Mouse (Mus musculus) liver, embryonic 15.5 days (tissue): ENCODE measurements around the gene Scn1b. TPM values are rescaled to one million over a fixed set of nuclear protein-coding genes. Genes with fewer than 3 reads are reported as not detected.
A peak's percentile ranks its signal among the peaks of the same experiment; 100 is the strongest.

ENCODE experiments used
- ATAC-seq: fragments of 200-750 bp; cut with Nextera tagmentation; 2 replicates; pipeline ENCODE4 v1.8.0; 2017; ENCODE audit warnings: moderate number of reproducible peaks, mild to moderate bottlenecking, moderate library complexity; ENCODE audit not compliant: insufficient read depth
- H3K27ac ChIP-seq: fragments of 300-500 bp; sonication (generic); replicated peaks from 2 replicates; pipeline ENCODE4 v1.5.1; 2015; ENCODE audit warnings: mild to moderate bottlenecking, inconsistent platforms
- H3K27me3 ChIP-seq: fragments of 300-500 bp; sonication (generic); 2 replicates; pipeline ENCODE4 v1.6.1; 2015; ENCODE audit warnings: mild to moderate bottlenecking, inconsistent platforms
- H3K36me3 ChIP-seq: fragments of 300-500 bp; sonication (generic); replicated peaks from 2 replicates; pipeline ENCODE4 v1.6.1; 2015; ENCODE audit warnings: moderate library complexity, mild to moderate bottlenecking, inconsistent platforms
- H3K4me1 ChIP-seq: fragments of 300-500 bp; sonication (generic); replicated peaks from 2 replicates; pipeline ENCODE4 v1.6.1; 2015; ENCODE audit warnings: inconsistent platforms
- H3K4me2 ChIP-seq: fragments of 300-500 bp; sonication (generic); 2 replicates; pipeline ENCODE4 v1.6.1; 2015; ENCODE audit warnings: moderate library complexity, mild to moderate bottlenecking, inconsistent platforms
- H3K4me3 ChIP-seq: fragments of 300-500 bp; sonication (generic); replicated peaks from 2 replicates; pipeline ENCODE4 v1.5.1; 2015; ENCODE audit warnings: mild to moderate bottlenecking, inconsistent platforms
- H3K9ac ChIP-seq: fragments of 300-500 bp; sonication (generic); 2 replicates; pipeline ENCODE4 v1.6.1; 2015; ENCODE audit warnings: moderate library complexity, mild to moderate bottlenecking, inconsistent platforms
- H3K9me3 ChIP-seq: fragments of 300-500 bp; sonication (generic); replicated peaks from 2 replicates; pipeline ENCODE4 v1.6.1; 2016; ENCODE audit warnings: inconsistent platforms
- WGBS: fragments of 180-500 bp; shearing (Covaris S2); methylation state at CpG from one replicate; pipeline ENCODE4 v1.1.7; 2015; ENCODE audit warnings: mixed read lengths; ENCODE audit not compliant: insufficient replicate concordance; 5-methylcytosine and 5-hydroxymethylcytosine counted together
- polyA plus RNA-seq: library from polyadenylated mRNA; unstranded; fragments of >200 nt; fragmentation: Nextera tagmentation; extraction: Ambion mirVana; gene quantifications from 2 replicates; pipeline ENCODE4 v1.2.1, GENCODE M21; 2015

The Scn1b gene
- polyA plus RNA-seq, 1 experiment from 2014 or later: 1.0 TPM

DNA sequence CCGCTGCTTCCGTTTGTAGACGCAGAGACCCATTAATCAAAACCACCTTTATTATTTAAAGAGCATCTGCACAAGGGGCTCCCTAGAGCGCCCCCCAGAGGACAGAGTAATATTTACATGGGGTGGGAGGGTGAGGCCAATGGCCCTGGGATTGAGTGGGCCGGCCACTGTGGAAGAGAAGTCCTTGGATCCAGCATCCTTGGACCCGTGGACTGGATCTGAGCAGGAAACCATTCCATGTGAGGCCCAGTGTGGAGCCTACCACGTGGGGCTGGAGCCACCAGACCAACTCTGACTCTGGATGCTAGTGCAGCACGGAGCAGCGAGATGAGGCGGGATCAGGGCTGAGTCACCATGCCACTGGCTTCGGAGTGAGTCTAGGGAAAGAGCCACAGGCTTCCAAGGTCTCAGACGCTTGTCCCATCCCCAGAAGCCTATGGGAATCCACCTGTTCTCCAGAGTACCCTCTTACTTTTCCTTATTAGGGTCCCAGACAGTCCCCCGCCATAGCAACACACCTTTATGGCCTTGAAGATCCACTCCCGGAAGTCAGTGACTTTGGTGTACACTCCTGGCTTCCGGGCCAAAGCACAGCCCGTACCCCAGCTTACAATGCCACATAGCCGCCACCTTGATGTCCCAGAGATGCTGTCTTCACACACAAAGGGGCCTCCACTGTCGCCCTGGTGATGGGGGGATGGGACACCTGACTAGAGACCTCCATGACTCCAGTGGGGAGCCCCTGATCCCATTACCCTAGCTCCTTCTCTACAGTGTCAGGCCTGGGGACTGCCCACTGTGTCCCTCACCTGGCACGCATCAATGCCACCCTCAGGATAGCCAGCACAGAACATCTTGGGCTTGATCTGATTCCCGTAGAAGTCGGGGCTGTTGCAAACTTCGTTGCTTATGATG is 27.8 kb downstream of the Scn1b start:
- 62% methylated on average over 22 of the region's 22 CpGs for WGBS
- H3K4me2 ChIP-seq: no peak overlapping the region
- H3K9ac ChIP-seq: no peak overlapping the region
- ATAC-seq: no peak
- H3K36me3 ChIP-seq: 0 out of 2 replicates have a peak, but pooled peaks cover 2% of the 10 kb centered on the region
- no peaks in the 10 kb centered on the region for H3K9me3 ChIP-seq
- H3K27me3 ChIP-seq: no peaks in the 10 kb centered on the region
- no peak overlapping the region for H3K27ac ChIP-seq
- H3K4me3 ChIP-seq: no peak overlapping the region
- 0 out of 2 replicates have a peak, but pooled peaks cover 3% of the 10 kb centered on the region for H3K4me1 ChIP-seq

DNA sequence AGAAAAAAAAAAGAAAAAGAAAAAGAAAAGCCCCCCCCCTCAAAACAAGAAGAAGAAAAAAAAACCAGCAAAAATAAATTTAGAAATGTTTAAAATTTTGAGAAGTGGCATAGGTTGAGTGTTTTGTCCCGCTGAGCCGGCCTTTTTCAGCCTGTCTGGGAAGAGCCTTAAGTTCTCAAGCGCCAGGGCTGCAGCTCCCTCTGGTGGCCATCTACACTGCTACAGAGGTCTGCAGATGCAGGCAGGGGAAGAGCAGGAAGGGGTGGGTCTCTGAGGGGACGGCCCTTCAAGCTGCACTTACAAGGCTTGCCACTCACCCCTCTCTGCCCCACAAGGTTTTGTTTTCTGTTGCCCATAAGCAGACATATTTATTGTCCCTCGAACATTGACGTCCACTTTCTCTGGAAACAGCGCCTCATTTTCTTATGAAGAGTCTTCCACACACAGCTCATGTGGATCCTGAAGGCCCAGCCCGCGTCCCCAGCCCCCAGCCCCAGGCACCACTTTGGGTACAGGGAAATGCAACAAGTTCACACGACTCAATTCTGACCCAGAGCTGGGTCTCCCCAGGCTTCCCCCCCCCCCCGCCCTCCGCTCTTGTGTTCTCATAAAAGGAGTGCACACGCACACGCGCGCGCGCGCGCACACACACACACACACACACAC is 29.1 kb downstream of the Scn1b start:
- Histone ChIP-seq H3K27ac (no peak overlapping the region), H3K4me2 (peak overlapping the region; percentile 44; the same call in 1 of the 2 replicates), H3K4me1 (0 out of 2 replicates have a peak, but pooled peaks cover 3% of the 10 kb centered on the region), H3K9ac (no peak overlapping the region), H3K9me3 (no peaks in the 10 kb centered on the region), H3K4me3 (no peak overlapping the region; the same call in 1 of the 2 replicates), H3K27me3 (no peaks in the 10 kb centered on the region), H3K36me3 (0 out of 2 replicates have a peak, but pooled peaks cover 2% of the 10 kb centered on the region)
- ATAC-seq: peak; percentile 64
- 48% methylated on average over 20 of the region's 20 CpGs for WGBS

DNA sequence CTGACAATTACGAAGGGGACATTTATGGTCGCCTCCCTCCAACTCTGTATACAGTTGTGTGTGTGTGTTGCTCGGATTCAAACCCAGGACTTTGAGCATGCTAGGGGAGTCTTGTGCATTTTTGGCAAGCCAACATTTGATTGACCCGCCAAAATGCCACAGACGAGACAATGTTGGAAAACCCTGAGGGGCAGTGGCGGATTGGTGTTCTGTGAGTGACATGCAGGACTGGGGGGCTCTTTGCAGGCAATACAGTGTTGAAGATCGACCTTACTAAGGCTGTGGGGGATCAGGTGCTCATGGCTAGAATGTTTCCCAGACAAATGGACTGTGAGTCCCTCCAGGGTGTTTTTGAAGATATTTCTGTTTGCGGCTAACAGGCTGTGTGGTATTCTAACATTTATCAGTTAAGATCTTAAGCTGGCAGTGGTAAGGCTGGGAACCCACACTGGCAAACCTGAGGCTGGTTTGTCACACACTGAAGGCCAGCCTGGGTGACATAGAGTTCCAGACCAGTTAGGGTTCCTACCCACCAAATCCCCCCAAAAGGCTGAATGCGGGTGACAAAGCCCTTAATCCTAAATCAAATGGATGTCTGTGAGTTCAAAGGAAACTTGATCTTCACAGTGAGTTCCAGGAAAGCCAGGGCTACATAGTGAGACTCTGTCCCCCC is 29.8 kb downstream of the Scn1b start:
- WGBS: 59% methylated on average over 9 of the region's 9 CpGs
- Histone ChIP-seq H3K4me3 (no peak overlapping the region), H3K27me3 (no peaks in the 10 kb centered on the region), H3K4me1 (0 out of 2 replicates have a peak, but pooled peaks cover 3% of the 10 kb centered on the region), H3K9ac (no peak overlapping the region), H3K9me3 (no peaks in the 10 kb centered on the region), H3K27ac (no peak overlapping the region), H3K36me3 (0 out of 2 replicates have a peak, but pooled peaks cover 2% of the 10 kb centered on the region), H3K4me2 (no peak overlapping the region)
- ATAC-seq: no peak

DNA sequence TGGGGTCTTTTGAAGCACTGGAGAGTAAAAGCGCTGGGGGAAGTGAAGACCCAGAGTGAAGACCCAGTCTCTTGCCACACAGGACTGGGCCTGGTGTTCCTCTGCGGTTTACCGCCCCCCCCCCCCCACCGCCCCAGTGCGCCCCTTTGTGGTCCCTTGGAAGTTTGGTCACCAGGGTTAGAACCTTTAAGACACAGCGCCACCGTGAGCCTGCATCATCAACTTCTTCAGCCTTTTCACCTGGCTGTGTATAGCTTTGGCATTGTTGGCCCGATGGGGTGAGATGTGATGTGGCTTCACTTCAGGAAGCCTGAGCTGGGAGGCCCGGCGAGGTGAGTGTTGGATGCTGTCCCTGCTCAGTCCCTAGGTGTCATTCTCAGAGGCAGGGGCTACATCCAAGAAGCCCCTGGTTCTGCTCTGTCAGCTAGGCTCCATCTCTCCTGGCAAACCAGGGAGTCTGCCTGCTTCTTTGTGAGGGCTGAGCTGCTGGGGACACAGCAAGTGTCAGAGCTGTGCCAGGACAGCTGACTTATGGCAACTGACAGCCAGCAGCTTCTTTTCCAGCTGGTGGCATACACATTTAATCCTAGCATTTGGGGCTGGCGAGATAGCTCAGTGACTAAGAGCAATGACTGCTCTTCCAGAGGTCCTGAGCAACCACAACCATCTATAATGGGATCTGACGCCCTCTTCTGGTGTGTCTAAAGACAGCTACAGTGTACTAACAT is 31.9 kb downstream of the Scn1b start:
- H3K36me3 ChIP-seq: 0 out of 2 replicates have a peak, but pooled peaks cover 2% of the 10 kb centered on the region
- H3K4me2 ChIP-seq: no peak overlapping the region
- no peak overlapping the region for H3K9ac ChIP-seq
- H3K9me3 ChIP-seq: no peaks in the 10 kb centered on the region
- WGBS: 17% methylated on average over 12 of the region's 12 CpGs
- no peaks in the 10 kb centered on the region for H3K27me3 ChIP-seq
- no peak overlapping the region for H3K27ac ChIP-seq
- no peak for ATAC-seq
- no peak overlapping the region for H3K4me3 ChIP-seq
- 0 out of 2 replicates have a peak, but pooled peaks cover 3% of the 10 kb centered on the region for H3K4me1 ChIP-seq

DNA sequence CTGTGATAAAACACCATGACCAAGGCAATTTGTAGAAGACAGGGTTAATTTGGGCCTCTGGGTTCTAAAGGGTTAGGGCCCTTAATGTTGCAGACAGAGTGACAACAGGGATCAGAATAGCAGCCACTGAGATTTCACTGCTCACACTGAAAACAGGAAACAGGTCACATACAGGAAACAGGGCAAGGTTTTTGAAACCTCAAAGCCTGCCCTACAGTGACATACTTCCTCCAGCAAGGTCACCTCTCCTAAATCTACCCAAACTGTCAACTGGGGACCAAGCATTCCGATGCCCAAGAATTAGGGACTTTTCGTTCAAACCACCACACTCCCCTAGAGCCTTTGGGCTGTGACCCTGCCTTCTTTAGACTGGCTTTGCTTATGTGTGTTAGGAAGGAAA is 37.1 kb downstream of the Scn1b start:
- Histone ChIP-seq H3K4me1 (no peaks in the 10 kb centered on the region; the same call in 1 of the 2 replicates), H3K9me3 (no peaks in the 10 kb centered on the region), H3K36me3 (no peaks in the 10 kb centered on the region), H3K4me3 (no peak overlapping the region), H3K27me3 (no peaks in the 10 kb centered on the region), H3K4me2 (no peak overlapping the region), H3K9ac (no peak overlapping the region), H3K27ac (no peak overlapping the region)
- no peak for ATAC-seq
- 14% methylated on average over 2 of the region's 2 CpGs for WGBS

DNA sequence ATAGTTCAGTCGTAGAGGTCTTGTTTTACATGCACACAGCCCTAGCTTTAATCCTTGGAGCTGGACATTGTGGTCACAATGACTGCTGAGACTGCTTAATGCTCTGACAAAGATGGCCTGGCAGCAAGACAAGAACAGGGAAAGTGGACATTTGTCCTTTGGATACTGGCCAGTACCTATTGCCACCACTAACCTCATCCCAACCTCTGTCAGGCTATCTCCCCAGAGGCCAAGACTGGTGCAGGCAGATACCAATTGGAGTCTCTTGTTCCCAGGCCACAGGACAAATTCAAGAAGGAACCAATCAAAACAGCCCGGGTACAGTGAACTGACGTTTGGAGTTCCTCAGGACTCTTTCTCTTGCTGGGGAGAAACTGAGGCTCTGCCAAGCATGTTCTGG is 38.6 kb downstream of the Scn1b start:
- 38% methylated on average over 3 of the region's 3 CpGs for WGBS
- Histone ChIP-seq H3K4me2 (no peak overlapping the region), H3K36me3 (no peaks in the 10 kb centered on the region), H3K27ac (no peak overlapping the region), H3K4me3 (no peak overlapping the region), H3K9me3 (no peaks in the 10 kb centered on the region), H3K27me3 (no peaks in the 10 kb centered on the region), H3K9ac (no peak overlapping the region), H3K4me1 (no peaks in the 10 kb centered on the region; the same call in 1 of the 2 replicates)
- ATAC-seq: no peak

DNA sequence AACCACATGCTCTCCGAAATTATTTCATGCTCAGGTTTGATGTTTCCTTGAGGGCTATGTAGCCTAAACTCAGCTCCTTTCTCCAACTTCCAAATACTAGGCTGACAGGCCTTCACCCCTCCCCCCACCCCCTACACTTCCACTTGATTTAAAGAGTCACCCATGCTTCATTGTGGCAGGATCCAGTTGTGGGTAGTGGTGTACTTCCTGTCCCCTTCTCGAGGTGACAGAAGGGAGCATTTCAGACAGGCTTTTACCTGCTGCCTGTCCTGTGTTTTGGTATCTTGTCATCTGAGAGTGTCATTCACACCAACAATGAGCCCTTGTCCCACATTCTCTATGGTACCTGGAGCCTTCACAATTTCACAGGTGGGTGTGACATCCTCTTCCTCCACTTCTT is 39.5 kb downstream of the Scn1b start:
- Histone ChIP-seq H3K9me3 (no peaks in the 10 kb centered on the region), H3K4me1 (no peaks in the 10 kb centered on the region; the same call in 1 of the 2 replicates), H3K27me3 (no peaks in the 10 kb centered on the region), H3K9ac (no peak overlapping the region), H3K27ac (no peak overlapping the region), H3K4me2 (no peak overlapping the region), H3K36me3 (no peaks in the 10 kb centered on the region), H3K4me3 (no peak overlapping the region)
- ATAC-seq: no peak
- 19% methylated on average over 2 of the region's 2 CpGs for WGBS

DNA sequence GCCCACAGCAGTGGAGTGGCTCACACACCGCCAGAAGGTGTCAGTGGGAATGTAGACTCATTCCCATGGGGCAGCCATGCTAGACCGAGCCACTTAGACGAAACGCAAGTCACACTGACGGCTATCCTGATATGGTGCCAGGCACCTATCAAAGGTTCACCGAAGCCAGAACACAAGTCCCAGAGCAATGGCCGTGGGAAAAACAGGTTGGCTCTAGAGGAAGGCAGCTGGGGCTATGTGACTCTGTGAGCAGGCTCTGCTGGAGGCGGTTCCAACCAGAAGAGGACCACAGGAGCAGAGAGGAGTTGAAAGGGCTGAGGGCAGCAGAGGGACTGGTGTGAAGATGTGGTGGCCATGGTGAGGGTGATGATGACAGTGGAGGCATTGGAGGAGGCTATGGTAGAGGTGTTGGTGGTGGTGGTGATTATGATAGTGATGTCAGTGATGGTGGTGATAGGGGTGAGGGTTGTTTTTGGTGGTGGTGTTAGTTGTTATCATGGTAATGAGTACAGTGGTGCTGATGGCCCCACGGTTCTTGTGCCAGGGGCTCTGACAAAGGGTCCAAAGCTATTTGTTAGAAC is 40.5 kb downstream of the Scn1b start:
- H3K9ac ChIP-seq: no peak overlapping the region
- no peaks in the 10 kb centered on the region for H3K9me3 ChIP-seq
- H3K4me1 ChIP-seq: no peaks in the 10 kb centered on the region; the same call in 1 of the 2 replicates
- H3K4me2 ChIP-seq: no peak overlapping the region
- no peak for ATAC-seq
- H3K36me3 ChIP-seq: no peaks in the 10 kb centered on the region
- WGBS: 69% methylated on average over 9 of the region's 9 CpGs
- no peaks in the 10 kb centered on the region for H3K27me3 ChIP-seq
- no peak overlapping the region for H3K4me3 ChIP-seq
- H3K27ac ChIP-seq: no peak overlapping the region

DNA sequence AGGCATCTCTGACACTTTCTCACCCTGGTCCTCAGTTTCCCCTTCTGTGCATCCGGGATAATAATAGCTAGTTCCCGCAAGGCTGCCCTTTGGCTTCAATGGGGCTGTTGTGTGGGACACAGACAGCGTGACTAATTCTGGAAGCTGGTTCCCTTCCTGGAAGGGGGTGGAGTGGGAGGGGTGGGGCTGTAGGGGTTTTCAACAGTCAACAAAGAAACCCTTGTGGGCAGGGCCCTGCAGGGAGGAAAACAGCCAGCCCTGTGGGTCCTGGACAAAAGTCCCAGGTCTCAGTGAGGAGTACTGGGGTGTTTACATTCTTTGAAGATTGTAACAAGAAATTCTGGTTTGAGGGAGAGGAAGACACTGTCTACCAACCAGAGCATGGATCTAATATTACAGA is 41.6 kb downstream of the Scn1b start:
- Histone ChIP-seq H3K4me1 (no peaks in the 10 kb centered on the region; the same call in 1 of the 2 replicates), H3K36me3 (no peaks in the 10 kb centered on the region), H3K9ac (no peak overlapping the region), H3K4me3 (no peak overlapping the region), H3K27ac (no peak overlapping the region; the same call in 1 of the 2 replicates), H3K4me2 (no peak overlapping the region), H3K27me3 (no peaks in the 10 kb centered on the region), H3K9me3 (no peaks in the 10 kb centered on the region)
- 56% methylated on average over 3 of the region's 3 CpGs for WGBS
- ATAC-seq: no peak

DNA sequence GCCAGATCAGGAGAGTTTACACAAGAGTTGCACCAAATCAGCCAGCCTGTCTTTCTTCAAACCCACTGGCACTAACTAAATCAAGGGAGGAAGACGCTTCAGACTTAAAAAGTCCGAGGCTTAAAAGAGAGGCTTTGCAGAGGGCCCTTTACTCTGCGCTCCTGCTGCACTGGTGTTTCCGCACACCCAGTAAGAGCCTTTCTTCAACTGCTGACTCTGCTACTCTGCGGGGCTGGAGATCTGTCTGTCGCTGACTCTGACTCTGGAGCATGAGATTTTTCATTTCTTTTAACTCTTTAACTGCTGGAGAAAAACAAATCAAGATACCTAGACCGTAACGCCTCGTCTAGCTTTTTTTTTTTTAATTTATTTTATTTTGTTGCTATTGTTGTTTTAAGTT is 42.7 kb downstream of the Scn1b start:
- no peak overlapping the region for H3K27ac ChIP-seq
- no peak for ATAC-seq
- no peak overlapping the region for H3K9ac ChIP-seq
- no peaks in the 10 kb centered on the region for H3K36me3 ChIP-seq
- H3K9me3 ChIP-seq: no peaks in the 10 kb centered on the region
- 52% methylated on average over 9 of the region's 9 CpGs for WGBS
- H3K4me2 ChIP-seq: no peak overlapping the region
- H3K4me1 ChIP-seq: no peaks in the 10 kb centered on the region; the same call in 1 of the 2 replicates
- H3K27me3 ChIP-seq: no peaks in the 10 kb centered on the region
- no peak overlapping the region for H3K4me3 ChIP-seq
